Mouse (Mus musculus) thymus, postnatal 0 days (tissue): ENCODE measurements around the gene Nab2. TPM values are rescaled to one million over a fixed set of nuclear protein-coding genes. Genes with fewer than 3 reads are reported as not detected.

Experiments used
- DNase-seq: peaks from one replicate; pipeline ENCODE4 v3.0.0-alpha.2; 2015; ENCODE audit warnings: low spot score
- polyA plus RNA-seq: library from polyadenylated mRNA; unstranded; fragments of >200 nt; fragmentation: Nextera tagmentation; extraction: Ambion mirVana; gene quantifications from 2 replicates; pipeline ENCODE4 v1.2.1, GENCODE M21; 2015

The Nab2 gene
- polyA plus RNA-seq, 1 experiment from 2014 or later = 10.0 TPM

DNA sequence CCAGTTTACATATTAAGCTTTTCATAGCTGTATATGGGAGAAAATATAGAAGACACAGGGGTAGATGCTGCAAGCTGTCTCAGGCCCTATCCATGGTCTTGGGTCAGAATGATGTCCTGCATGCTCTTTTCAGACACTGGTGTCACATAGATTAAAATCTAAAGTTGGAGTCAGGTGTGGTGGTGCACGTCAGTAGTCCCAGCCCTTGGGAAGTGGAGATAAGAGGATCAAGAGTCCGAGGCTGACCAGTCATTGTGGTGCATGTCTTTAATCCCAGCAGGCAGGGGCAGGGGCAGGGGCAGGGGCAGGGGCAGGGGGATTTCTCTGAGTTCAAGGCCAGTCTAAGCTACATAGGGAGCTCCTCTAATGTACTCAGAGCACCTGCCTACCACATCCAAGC, 22.6 kb downstream of the Nab2 start:
- no peak for DNase-seq

DNA sequence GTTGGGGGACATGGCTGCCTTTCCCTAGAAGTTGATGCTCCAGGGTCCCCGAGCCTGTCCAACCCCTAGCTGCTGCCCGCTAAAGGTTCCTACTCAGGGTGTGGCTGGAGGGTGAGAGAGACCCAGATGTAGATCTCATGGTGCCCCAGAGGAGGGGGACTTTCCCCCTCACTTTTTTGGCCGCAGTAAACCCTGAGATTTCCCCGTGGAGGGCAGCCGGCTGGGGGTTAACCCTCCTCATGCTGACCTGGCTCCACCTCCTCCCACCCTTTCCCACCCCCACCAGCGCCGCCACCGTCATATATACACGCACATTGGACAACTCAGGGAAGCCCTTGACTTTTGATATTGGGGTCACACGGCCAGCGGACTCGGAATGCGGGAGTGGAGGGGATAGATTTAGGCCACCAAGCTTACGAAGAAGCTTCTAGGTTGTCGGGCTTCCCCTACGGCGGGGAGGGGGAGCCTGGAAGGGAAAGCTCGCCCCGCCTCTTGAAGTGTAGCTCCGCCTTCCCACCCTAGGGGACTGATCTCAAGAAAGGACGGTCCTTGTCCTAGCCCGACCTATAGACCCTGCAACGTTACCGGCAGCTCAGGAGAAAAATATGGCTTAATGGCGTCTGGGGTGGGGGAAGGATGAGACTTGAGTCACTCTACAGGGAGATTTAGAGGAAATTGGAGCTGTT, 24.7 kb downstream of the Nab2 start:
- DNase-seq = peak; percentile 75

DNA sequence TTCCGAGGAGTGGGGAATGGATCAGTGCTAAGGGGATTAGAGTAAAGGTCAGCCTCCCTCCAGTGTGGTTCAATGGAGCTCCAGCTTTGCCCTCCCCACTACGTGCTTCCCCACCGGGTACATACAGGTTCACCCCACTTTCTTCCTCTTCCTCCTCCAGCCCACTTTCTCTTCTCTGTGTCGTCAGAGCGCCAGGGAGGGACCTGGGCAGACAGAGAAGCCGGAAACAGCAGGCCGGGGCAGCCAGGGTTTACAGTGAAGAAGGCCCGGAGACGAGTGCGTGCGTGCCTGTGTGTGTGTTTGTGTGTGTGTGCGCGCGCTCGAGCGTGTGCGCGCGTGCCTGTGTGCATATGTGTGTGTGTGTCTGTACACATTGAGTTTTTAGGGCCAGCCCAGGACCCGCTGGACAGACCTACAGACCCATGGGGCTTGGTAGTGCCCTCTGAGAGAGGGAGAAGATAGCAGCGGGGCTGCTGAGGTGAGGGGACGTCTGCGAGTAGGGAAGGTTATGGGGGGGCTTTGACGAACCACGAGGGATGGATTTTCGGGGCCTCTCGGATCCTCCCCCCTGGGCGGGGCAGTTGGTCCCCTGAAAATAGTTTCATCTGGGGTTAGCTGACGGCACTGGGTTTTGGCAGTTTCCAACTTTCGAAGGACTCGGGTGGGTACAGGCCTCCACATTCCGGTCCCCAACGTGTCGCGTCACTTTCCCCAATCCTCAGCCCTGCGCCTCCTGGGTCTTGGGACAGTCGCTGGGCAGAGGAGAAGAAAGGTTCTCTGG, 25.4 kb downstream of the Nab2 start, which contains the start of gene Stat6:
TSS of gene Stat6 (plus strand) at position 215 of the 781 bp plus-strand sequence.
- DNase-seq = peak; percentile 88

DNA sequence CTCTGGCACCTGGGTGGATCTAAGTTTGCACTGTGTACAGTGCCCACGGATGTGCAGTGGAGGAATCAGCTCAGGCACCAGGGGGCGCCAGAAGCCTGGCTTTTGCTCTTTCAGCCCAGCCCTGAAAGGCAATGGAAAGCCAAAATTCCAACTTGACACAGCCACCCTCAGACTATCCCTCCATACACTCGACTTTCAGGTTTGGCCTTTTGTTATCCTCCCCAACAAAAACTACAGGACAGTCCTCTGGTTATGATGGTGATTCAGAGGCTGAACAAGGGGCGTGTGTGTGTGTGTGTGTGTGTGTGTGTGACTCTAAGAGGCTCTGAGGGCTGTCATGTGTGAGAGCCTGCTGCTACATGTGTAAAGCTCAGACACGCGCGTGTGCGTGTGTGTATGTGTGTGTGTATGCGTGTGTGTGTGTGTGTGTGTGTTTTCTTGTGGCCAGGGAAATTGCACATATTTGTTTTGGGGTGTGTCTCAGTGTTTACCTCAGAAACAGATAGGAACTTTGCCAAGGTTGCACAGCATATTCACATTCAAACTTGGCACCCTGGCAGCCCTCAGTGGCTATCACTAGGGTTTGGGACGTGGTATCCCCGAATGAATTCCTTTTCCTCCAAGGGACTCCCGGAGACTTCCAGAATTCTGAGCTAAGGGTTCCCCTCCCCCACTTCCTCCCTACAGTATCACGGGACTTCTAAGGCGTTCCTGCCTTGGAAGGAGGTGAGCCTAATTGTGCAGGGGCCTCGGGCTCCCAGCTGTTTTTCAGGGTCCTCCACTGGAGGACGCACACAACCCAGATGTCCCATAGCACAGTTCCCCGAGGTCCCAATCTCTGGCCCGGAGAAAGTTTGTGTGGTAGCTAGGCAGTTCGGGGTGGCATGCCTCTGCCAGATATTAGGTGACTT, 26.3 kb downstream of the Nab2 start:
- DNase-seq = peak; percentile 86

DNA sequence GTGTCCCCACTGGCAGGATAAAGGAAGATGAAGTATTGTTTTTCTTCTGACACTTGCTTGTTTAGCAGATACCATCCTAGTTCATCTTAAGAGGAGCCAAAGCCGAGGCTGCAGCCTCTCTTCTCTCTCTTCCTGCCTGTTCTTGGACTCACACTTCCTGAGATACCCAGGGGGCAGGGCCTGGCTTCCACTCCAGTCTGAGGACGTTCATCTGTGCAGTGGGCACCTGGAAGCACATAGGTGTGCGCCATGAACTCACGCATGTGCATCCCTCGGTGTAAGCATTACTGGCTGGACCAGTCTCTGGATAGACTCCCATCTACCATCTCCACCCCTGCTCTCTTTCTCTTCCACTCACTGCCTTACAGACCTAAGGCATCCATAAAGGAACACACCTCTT, 27.9 kb downstream of the Nab2 start:
- DNase-seq = no peak

DNA sequence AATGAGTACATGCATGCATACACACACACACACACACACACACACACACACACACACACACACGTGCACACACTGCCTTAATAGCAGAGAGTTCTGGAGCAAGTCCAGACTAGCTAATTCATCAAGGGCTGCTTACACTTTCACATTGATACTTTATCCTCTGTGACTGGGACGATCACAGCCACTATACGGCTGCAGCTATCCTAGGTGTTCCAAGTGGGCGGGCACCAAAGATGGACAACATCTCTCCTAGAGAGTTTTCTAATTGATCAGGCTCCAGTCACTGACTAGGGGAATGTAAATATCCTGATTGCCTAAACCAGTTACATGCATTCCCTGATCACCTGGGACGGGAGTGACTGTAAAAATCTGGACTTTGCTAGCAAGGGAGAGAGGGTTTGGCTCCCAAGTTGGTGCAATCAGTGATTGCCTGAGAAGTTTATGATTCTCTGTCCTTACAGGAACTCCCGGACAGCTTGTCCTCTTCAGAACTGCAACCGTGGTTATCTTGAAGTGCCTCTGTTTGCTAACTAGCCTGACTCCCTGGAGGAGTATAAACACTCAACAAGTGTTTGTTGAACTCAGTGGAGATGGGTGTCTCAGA, 35.6 kb downstream of the Nab2 start:
- DNase-seq = no peak

DNA sequence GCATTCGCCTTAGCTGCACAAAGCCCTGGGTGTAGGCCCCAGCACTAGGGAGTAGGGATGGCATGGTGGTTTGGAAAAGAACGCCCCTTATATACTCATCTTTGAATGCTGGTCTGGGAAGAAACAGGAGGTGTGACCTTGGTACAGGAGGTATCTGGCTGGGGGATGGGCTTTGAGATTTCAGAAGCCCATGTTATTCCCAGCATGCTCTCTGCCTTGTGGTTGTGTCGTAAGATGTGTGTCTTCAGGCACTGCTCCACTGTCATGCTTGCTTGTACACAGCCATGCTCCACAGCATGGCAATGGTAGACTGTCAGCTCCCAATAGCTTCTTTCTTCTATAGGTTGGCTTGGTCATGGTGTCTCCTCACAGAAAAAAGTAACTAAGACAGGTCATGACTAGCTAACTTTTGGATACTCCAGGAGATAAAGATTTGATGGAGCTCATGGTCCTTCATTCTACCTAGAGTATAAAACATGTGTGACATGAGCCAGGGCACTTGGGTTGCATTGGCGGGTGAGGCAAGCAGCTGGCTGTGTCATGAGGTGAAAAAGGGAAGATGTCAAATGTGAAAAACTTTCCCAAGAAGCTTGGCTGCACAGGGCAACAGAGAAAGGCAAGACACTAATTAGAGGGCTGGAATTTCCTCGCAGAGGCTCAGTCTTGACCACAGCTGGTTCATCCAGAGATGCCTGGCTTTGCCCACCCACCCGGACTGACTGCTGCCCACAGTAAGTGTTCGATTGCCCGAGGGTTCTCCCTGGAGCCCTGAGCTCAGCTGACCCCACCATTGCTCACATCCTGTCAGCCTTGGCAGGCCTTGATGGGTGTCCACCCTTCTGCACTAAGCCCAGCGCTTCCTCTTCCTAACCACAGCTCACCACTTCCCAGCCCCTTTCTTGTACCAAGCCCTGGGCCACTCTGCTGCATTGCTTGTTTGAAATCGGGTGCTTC, 36.8 kb downstream of the Nab2 start:
- no peak for DNase-seq

DNA sequence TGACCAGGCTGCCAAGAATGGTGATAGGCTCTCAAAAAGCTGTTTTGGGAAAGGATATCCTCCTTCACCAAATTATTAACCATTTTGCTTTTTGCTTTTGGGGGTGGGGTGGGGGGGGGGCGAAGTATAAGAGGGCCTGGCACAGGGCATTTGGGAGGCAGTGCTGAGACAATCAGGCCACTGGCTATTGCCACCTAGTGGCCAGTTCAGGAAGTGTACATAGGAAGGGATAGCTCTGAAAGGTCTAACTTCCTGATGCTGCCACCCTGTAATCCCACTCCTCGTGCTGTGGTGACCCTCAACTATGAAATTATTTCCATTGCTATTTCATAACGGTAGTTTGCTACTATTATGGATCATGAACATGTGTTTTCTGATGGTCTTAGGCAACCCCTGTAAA, 41.9 kb downstream of the Nab2 start:
- peak; percentile 29 for DNase-seq

DNA sequence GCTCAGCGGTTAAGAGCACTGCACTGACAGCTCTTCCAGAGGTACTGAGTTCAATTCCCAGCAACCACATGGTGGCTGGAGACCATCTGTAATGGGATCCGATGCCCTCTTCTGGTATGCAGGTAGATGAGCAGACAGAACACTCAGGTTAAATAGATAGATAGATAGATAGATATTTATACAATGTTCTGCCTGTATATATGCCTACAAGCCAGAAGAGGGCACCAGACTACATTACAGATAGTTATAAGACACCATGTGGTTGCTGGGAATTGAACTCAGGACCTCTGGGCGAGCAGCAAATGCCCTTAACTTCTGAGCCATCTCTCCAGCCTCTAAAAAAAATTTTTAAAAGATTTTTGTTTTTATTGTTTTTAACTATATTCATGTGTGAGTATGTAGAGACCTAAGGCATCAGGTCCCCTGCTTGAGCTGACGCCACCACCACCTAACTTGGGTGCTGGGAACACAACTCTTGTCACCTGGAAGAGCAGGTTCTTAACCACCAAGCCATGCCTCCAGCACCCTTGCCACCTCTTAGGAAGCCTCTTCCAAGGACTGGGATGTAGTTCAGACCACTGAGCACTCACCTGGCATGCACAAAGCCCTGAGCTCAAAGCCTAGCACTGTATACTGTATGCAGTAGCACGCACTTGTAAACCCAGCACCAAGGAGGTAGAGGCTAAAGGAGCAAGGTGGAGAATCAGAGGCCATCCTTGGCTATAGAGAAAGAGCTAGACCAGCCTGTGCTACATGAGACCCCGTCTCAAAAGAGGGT, 44.7 kb downstream of the Nab2 start:
- no peak for DNase-seq

DNA sequence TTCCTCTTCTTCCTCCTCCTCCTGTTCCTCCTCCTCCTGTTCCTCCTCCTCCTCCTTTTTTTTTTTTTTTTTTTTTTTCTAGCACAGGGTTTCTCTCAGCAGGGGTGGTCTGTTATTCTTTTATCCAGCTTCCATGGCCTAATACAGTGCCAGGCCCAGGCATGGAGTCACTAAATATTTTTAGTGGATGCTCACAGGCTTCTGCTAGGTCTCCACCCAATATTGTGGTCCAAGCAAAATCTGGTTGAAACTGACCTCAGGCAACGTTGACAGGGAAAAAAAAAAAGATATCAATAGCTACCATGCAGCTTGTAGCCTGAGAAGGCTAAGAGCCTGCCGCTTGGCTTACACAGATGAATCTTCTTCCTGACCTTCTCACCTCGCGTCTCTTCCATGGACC, 45.7 kb downstream of the Nab2 start:
- no peak for DNase-seq

DNA sequence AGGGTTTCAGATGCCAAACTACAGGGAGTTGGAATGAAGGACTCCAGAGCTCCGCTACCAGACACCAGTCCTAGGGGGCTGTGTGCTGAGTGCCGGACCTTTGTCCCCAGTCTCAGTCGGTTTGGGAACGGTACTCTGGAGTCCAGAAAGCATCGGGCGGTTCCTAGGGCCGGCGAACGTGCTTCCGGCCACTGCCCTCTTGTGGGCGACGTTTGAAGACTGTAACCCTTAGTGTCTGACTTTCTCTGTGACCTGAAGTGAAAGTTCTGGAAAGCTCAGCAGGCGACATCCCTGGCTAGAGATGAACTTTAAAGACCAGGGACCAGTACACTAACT, 46.3 kb downstream of the Nab2 start:
- no peak for DNase-seq

DNA sequence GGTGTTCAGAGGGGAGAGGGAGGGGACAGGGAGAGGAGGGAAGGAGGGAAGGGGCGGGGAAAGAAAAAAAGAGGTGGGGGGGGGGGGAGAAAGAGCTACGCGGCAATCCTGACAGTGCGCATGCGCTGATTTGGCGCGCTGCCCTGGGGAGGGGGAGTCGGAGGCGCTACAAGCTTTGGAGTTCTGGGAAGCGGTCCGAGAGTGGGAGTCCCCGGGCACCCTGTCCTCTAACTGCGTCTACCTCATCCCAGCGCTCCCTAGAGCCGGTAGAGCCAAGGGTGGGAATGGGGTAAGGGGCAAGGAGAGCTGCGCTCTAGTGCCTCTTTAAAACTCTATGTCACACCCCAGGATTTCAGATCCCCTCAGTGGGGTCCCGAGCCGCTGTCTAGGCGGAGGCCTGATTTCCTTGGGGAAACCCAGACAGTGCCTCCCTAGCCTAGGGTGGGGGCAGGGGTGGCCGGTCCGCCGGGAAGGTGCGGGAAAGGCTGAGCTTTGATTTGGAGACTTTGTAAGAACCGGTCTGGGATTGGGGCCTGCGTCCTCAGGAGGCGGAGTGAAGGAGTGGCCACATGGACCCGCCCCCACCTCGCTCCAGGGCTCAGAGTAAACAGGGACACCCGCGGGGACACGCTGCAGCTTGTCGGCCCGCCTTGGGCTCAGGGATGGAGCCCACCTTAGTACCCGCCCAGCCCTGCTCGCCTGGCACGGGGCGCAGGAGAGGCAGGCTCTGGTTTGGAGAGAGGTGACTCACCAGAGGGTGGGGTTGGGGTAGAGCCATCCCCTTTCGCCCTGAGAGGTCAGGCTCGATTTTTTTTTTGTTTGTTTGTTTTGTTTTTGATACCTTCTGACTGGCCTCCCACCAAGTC, 46.9 kb downstream of the Nab2 start:
- DNase-seq = peak; percentile 61

DNA sequence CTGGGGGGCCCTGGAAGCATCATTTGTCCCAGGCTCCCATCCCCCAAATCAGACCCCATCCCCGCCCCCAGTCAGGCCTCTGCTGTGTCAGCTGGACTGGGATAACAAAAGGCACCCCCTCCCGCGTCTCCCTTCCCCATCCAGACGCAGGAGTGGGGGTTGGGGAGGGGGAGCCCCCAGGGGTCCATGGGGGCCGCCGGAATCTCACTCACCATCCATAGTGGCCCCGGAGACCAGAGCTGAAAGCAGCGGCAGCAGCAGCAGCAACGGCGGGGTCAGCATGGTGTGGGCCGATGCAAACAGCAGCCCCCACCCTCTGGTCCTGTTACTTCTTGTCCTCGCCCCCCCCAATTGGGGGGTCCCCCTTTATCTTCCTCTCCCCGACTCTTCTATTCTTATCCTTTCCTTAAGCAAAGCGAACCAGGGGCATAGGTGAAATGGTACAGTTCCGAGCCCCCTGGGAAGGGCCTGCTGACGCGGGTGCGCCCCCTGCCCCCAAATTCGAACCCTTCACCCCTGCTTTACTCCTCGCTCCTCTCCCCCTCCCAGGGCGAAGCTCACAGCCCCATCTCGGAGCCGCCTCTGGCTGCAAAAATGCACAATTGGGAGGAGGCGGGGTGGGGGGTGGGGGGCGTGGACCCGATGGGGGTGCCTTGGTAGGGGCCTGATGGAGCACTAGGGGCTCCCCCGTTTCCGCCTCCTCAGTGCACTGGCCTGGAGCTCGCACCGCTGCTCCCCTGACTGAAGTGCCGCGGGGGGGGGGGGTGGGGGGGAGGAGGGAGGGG, 47.8 kb downstream of the Nab2 start, which contains the start of gene Lrp1:
TSS of gene Lrp1 (minus strand) at position 743 of the 785 bp plus-strand sequence.
- DNase-seq = peak; percentile 33

DNA sequence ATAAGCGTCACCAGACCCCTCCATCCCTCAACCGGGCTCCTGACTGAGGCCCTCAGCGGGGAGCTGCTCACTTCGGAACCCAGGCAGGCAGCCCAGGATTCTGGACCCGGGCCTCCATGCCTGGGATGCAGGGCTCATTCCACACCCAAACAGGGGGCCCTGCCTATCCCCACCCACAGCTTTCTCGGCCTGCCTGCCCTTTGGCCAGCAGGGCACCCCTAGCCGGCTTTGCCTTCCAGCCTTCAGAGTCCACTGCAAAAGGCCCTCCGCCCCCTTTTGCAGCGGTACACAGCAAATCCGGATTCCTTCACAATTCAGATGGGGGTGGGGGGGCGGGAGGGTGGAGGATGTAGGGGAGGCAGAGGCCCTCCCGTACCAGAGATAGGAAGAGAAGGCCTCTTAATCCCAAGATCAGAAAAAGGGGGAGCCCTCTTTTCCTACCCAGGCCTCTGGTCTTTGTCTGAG, 48.4 kb downstream of the Nab2 start:
- no peak for DNase-seq

DNA sequence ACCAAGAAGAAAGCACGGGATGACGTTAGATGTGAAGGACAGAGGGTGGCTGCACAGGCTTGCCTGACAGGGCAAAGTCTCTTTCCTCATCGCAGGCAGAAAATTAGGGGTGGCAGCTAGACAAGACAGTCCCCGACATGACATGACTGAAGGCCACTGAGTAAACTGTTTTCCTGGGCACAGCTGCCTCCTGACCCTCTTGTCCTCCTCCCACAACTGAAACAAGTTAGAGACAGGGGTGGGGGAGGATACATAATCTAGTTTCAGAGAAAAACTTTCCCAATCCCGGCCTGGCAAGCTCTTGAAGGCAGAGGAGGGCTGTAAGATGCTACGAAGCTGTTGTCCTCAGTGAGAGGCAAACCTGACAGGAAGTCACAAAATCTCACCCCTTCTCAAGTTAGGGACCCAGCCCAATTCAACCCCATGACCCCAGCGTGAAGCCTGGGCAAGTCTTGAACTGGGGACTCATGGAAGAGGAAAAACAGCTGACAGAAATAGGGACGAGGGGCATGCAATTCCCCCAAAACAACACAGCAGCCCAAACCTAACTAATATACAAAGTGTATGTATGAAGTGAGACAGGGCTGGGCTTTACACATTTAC, 49.1 kb downstream of the Nab2 start:
- no peak for DNase-seq

DNA sequence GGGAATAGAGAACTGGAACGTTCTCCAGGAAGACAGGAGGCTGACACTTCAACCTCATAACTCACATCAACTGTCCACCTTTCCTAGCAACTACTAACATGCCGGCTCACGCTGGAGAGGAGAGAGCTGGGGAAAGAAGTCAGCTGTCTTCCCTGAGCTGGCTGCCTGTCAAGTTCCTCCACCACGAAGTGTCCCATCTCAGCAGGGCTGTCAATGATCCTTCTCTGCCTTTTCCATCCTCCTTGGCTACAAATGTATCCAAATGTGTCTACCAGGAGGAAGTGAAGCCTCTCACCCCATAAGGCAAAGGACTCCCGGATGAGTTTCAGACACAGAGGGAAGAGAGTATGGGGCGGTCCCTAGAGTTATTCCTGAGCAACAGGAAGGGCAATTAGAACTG, 50.2 kb downstream of the Nab2 start:
- no peak for DNase-seq

DNA sequence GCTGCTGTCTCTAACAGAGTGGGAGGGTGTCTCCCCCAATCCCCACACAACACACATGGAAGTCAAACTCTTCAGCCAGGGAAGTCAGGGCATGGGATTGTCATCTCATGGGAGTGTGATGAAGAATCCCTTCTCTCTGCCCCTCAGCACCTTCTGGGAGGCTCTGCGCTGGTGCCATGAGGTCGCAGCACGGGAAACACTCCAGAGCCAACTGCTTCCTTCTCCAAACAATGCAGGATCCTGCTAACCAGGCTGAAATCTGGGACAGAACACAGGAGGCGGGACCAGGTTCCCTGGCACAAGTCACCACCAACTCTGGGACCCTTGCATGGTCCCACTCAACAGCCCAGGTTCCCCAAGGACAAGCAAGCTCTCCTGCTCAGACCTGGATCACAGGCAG, 51.1 kb downstream of the Nab2 start:
- DNase-seq = no peak
